Mouse (Mus musculus) bone marrow, adult 2 months (tissue): ENCODE measurements around the gene Gm49321. TPM values are rescaled to one million over a fixed set of nuclear protein-coding genes. Genes with fewer than 3 reads are reported as not detected.

Source experiments
- H3K27ac ChIP-seq: fragments of 200-500 bp; 2 replicates; pipeline ENCODE4 v1.5.1; 2012; ENCODE audit warnings: low read depth, mild to moderate bottlenecking, control low read depth, inconsistent platforms, low read length; ENCODE audit not compliant: control insufficient read depth, poor library complexity, insufficient read depth
- H3K4me1 ChIP-seq: fragments of 200-500 bp; 2 replicates; pipeline ENCODE4 v1.6.1; 2011; ENCODE audit warnings: low read length; ENCODE audit not compliant: control insufficient read depth, insufficient read depth
- H3K4me3 ChIP-seq: fragments of 200-500 bp; replicated peaks from 2 replicates; pipeline ENCODE3; 2011; ENCODE audit warnings: mild to moderate bottlenecking, low read depth, low read length, control low read depth; ENCODE audit not compliant: control insufficient read depth
- CTCF ChIP-seq: fragments of 200-500 bp; IDR thresholded peaks from 2 replicates; pipeline ENCODE4 v1.5.1; 2011; ENCODE audit warnings: low read length, control low read depth; ENCODE audit not compliant: control insufficient read depth, insufficient read depth
- POLR2A ChIP-seq: fragments of 200-500 bp; IDR thresholded peaks from 2 replicates; pipeline ENCODE4 v1.6.1; 2011; ENCODE audit warnings: low read depth, mild to moderate bottlenecking, control low read depth, low read length, borderline replicate concordance; ENCODE audit not compliant: control insufficient read depth
- WGBS: fragments of 180-500 bp; shearing (Covaris S2); methylation state at CpG from one replicate; pipeline ENCODE4 v1.1.7; 2018; 5-methylcytosine and 5-hydroxymethylcytosine counted together
- polyA plus RNA-seq: library from polyadenylated mRNA; stranded (reverse); fragments of >200 nt; gene quantifications from 2 replicates; pipeline ENCODE4 v1.2.4, GENCODE M21; 2011; ENCODE audit warnings: low replicate concordance; ENCODE audit not compliant: missing spikeins, insufficient read depth, insufficient read length

The Gm49321 gene
- polyA plus RNA-seq, 1 experiment, result not detected

DNA sequence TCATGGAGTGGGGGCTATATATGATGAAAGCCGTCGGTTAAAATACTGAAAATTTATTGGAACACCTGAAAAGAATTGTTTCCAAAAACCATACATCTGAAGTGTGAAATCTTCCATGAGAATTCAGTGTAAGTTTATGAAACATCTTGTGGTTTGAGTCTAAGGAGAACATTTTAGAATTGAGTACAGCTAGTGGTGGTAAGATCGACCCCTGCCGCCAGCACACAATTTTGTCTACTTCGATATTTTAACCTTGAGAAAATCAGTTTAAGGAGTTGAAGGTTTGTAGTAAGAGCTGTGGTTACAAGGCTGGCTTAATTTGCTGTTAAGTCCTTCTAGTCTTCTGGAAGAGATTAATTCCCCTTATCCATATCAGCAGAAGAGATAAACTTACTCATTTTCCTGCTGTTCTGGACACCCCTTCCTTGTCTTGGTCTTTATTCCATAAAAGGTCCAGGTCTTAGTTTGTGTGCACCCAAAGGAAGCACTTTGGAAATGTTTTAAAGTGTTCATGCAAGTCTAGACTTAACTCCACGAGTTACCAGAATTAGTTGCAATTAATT is 28.4 kb upstream of the Gm49321 start:
- TF ChIP-seq POLR2A (no peak), CTCF (no peak)
- peak overlapping the region; percentile 89 for H3K4me3 ChIP-seq
- H3K27ac ChIP-seq, result no peak overlapping the region
- WGBS, result 1% methylated on average over 6 of the region's 6 CpGs
- no peaks in the 10 kb centered on the region; the same call in 1 of the 2 replicates for H3K4me1 ChIP-seq

DNA sequence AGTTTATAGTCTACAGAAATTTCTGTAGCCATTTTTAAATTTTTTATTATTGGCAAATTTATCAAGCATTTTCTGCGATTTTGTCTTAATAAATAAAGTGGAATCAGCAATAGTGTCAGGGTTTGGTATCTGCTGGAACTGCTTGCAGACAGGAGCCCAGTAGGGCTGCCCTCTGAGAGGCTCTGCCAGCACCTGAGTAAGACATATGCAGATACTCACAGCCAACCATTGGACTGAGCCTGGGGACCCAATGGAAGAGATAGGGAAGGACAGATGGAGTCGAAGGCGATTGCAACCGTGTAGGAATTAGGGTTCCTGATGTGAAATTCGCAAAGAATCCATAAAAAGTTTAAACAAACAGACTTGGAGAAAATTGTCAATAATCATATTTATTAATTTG is 19.0 kb upstream of the Gm49321 start:
- WGBS, result 85% methylated on average over 5 of the region's 5 CpGs
- H3K27ac ChIP-seq, result no peak overlapping the region
- H3K4me3 ChIP-seq, result no peak overlapping the region
- no peaks in the 10 kb centered on the region for H3K4me1 ChIP-seq
- TF ChIP-seq POLR2A (no peak), CTCF (no peak)

- no peak overlapping the region for H3K4me3 ChIP-seq
- no peak overlapping the region for H3K27ac ChIP-seq
- 91% methylated on average over 3 of the region's 3 CpGs for WGBS
- no peak for TF ChIP-seq POLR2A
- TF ChIP-seq CTCF, result no peak
- H3K4me1 ChIP-seq, result no peaks in the 10 kb centered on the region
These were observed 7.2 kb upstream of the Gm49321 start for GRCm38 (mm10) chr12:73930266-73930665.

DNA sequence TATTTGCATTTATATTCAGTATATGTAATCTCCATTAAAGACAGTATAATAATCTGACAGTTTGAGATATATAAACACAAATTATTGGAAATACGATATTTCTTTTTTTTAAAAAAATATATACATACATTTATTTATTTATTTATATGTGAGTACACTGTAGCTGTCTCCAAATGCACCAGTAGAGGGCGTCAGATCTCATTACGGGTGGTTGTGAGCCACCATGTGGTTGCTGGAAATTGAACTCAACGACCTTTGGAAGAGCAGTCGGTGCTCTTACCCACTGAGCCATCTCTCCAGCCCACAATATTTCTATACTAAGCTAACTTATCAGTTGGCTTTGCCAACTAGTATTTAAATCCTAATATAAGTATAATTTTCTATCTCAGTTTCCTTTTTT is 6.2 kb upstream of the Gm49321 start:
- Histone ChIP-seq H3K27ac (no peak overlapping the region), H3K4me1 (no peaks in the 10 kb centered on the region), H3K4me3 (no peak overlapping the region)
- 35% methylated on average over 5 of the region's 5 CpGs for WGBS
- TF ChIP-seq CTCF (peak; percentile 23; the same call in 1 of the 2 replicates), POLR2A (no peak)

DNA sequence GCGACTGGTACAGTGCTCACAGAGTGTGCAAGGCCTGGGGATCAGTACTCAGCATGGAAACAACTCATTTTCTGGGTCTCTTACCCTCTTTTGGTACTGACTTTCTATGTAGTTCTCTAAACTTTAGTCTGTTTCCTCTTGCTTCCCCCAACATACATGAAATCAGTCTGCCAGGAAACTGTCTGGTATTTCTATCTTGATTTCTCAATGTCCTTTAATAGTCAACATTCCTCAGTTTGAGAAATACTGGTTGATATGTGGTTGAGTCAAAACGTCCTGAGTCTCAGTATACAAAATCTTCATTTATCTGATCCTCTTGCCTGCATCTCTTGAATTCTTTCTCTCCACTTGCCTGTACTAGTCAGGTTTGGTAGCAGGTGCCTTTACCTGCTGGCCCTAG is 2.9 kb upstream of the Gm49321 start:
- no peak overlapping the region for H3K4me3 ChIP-seq
- H3K4me1 ChIP-seq, result no peaks in the 10 kb centered on the region
- WGBS, result 48% methylated on average over 2 of the region's 2 CpGs
- TF ChIP-seq CTCF (no peak), POLR2A (no peak)
- H3K27ac ChIP-seq, result no peak overlapping the region

DNA sequence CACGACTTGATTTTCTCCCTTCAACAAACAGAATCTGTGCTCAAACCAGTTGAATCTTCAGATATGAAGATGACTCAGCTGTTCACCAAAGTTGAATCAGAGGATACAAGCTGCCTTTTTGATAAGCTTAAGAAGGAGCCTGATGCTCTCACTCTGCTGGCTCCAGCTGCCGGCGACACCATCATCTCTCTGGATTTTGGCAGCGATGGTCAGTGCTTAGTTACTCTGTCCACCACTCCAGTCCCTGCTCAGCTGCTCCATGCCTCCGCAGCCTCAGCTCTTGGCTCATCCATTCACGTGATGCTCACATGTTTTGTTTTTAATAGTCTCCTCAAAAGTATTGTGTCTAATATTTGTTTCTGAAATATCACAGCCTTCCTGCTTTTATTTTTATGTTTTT is 2.1 kb downstream of the Gm49321 start:
- 86% methylated on average over 6 of the region's 6 CpGs for WGBS
- TF ChIP-seq POLR2A (no peak), CTCF (no peak)
- no peak overlapping the region for H3K4me3 ChIP-seq
- no peak overlapping the region for H3K27ac ChIP-seq
- no peaks in the 10 kb centered on the region for H3K4me1 ChIP-seq

GRCm38 (mm10) chr12:73948415-73948814 is 11.0 kb downstream of the Gm49321 start:
- Histone ChIP-seq H3K4me3 (no peak overlapping the region), H3K4me1 (no peaks in the 10 kb centered on the region; the same call in 1 of the 2 replicates), H3K27ac (no peak overlapping the region)
- TF ChIP-seq POLR2A, result no peak
- TF ChIP-seq CTCF, result no peak
- 92% methylated on average over 4 of the region's 4 CpGs for WGBS

DNA sequence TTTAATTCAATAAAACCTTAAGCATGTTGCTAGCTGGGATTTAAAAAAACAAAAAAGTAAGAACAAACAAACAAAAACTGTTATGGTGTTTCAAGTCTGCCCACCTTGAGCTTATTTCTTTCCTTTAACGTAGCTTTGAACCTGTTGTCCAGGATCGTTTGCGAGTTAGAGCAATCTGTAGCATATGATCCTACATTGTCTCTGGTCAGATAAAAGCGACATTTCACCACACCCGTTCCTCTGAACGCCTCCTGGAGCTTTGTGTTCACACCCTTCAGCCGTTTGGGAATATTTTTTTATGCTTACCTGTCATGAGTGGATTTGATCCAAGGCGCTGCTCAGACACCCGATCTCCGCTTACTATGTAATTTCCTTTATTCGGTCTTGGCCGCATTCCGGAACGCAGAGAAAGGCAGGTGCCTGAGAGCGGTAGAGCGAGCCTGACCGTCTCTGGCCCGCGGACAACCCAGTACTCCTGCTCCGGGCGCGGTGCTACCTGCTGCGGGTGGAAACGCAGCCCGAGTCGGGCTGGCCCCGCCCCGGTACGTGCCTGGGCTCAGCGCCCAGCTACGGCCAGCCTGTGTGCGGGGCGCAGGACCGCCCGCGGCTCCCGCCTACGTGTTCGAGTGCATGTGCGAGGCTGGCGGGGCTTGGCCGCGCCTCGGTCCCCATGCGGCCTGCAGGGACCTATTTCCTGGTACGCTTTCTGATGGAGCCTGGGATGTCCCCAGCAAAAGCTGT is 12.0 kb downstream of the Gm49321 start:
- 13% methylated on average over 46 of the region's 46 CpGs for WGBS

More for the DNA sequence above, 12.0 kb downstream of the Gm49321 start:
- Histone ChIP-seq H3K27ac (no peak overlapping the region; the same call in 1 of the 2 replicates), H3K4me3 (no peak overlapping the region), H3K4me1 (no peaks in the 10 kb centered on the region; the same call in 1 of the 2 replicates)
- TF ChIP-seq POLR2A (no peak), CTCF (no peak)
